Mouse (Mus musculus) heart, embryonic 16.5 days (tissue): ENCODE results near the gene Spata22. TPM values are rescaled to one million over a fixed set of nuclear protein-coding genes. Genes with fewer than 3 reads are reported as not detected.

Source experiments
- ATAC-seq: fragments of 200-750 bp; cut with Nextera tagmentation; replicated peaks from 2 replicates; pipeline ENCODE4 v1.8.0; 2017; ENCODE audit warnings: moderate number of reproducible peaks; ENCODE audit not compliant: insufficient read depth, low FRiP score; ENCODE audit errors: extremely low read depth
- H3K27ac ChIP-seq: fragments of 300-500 bp; sonication (generic); 2 replicates; pipeline ENCODE4 v1.5.1; 2014; ENCODE audit warnings: mild to moderate bottlenecking, low read length, control low read depth, moderate library complexity
- H3K27me3 ChIP-seq: fragments of 300-500 bp; sonication (generic); 2 replicates; pipeline ENCODE4 v1.6.1; 2014; ENCODE audit warnings: low read length, mixed read lengths; ENCODE audit not compliant: control insufficient read depth, insufficient read depth
- H3K36me3 ChIP-seq: fragments of 300-500 bp; sonication (generic); 2 replicates; pipeline ENCODE4 v1.6.1; 2014; ENCODE audit not compliant: control insufficient read depth, insufficient read depth
- H3K4me1 ChIP-seq: fragments of 300-500 bp; sonication (generic); 2 replicates; pipeline ENCODE4 v1.6.1; 2014; ENCODE audit warnings: low read length, mixed read lengths; ENCODE audit not compliant: control insufficient read depth, insufficient read depth
- H3K4me2 ChIP-seq: fragments of 300-500 bp; sonication (generic); 2 replicates; pipeline ENCODE4 v1.6.1; 2014; ENCODE audit warnings: low read depth, mild to moderate bottlenecking, control low read depth, low read length
- H3K4me3 ChIP-seq: fragments of 300-500 bp; sonication (generic); 2 replicates; pipeline ENCODE4 v1.5.1; 2014; ENCODE audit warnings: mild to moderate bottlenecking, control low read depth, low read length
- H3K9ac ChIP-seq: fragments of 300-500 bp; sonication (generic); 2 replicates; pipeline ENCODE4 v1.6.1; 2014; ENCODE audit warnings: low read length, control low read depth
- H3K9me3 ChIP-seq: fragments of 300-500 bp; sonication (generic); replicated peaks from 2 replicates; pipeline ENCODE4 v1.6.1; 2016; ENCODE audit warnings: low read length; ENCODE audit not compliant: control insufficient read depth
- WGBS: fragments of 180-500 bp; shearing (Covaris S2); extraction: QIAGEN DNeasy Blood & Tissue Kit; methylation state at CpG from one replicate; pipeline ENCODE4 v1.1.7; 2014; 5-methylcytosine and 5-hydroxymethylcytosine counted together
- polyA plus RNA-seq: library from polyadenylated mRNA; unstranded; fragments of >200 nt; fragmentation: Nextera tagmentation; extraction: Ambion mirVana; gene quantifications from 2 replicates; pipeline ENCODE4 v1.2.1, GENCODE M21; 2015

Spata22 gene
- not detected in 2 replicates for polyA plus RNA-seq

DNA sequence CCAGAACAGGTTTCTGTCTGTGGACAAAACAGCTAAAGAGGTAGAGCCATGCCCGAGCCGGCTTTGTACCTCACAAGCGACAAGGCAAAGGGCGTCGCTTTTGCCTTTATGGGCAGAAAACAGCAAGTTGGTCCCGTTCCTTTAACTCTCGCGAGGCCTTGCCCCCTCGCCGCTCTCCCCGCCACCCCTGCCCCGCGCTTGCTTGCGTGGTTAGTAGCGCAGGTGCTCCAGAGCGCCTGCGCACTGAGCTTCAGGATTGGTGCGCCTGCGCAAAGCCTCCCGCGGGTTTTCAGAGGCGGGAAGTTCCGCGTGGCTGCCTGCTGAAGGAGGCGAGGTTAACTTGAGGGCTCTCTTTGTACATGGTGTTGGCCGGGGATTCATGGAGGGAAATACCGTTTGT lies at the start of gene Spata22, which contains the start of the genes Aspa and Gm49340:
Gene Spata22 (plus strand): TSS at position 300 of the 400 bp plus-strand sequence.
Gene Aspa (minus strand): TSS at position 155 of the 400 bp plus-strand sequence.
Gene Gm49340 (plus strand): TSS at position 300 of the 400 bp plus-strand sequence.
- Histone ChIP-seq H3K9me3 (no peaks in the 10 kb centered on the region), H3K36me3 (no peaks in the 10 kb centered on the region), H3K27ac (no peak within 1 kb of the TSS), H3K4me2 (no peak within 1 kb of the TSS), H3K9ac (no peak within 1 kb of the TSS), H3K27me3 (no peaks in the 10 kb centered on the region), H3K4me1 (no peaks in the 10 kb centered on the region), H3K4me3 (no peak within 1 kb of the TSS)
- ATAC-seq, result no peak
- 72% methylated on average over 27 of the region's 27 CpGs for WGBS

DNA sequence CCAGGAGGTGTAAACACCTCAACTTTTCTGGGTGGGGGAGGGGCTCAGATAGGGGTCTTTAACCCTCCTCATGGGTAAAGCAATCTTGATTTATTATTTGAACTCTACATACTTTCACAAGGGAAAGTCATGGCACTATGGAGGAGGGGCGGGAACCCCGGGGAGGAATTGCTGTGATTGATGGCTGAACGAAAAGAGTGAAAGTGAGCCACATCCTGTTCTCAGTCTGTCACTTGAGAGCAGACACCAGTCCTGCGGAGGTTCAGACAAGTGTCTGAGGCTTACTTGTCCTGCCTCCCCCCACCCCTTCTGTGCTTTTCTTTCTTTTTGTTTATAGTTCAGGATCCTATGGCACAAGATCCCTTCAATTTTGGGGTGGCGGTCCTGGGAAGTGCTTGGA lies 48.8 kb upstream of the Spata22 start:
- Histone ChIP-seq H3K4me1 (no peaks in the 10 kb centered on the region; the same call in 1 of the 2 replicates), H3K4me3 (no peak overlapping the region), H3K27me3 (no peaks in the 10 kb centered on the region), H3K9ac (no peak overlapping the region), H3K4me2 (no peak overlapping the region), H3K27ac (no peak overlapping the region), H3K36me3 (no peaks in the 10 kb centered on the region), H3K9me3 (no peaks in the 10 kb centered on the region)
- WGBS, result 33% methylated on average over 5 of the region's 5 CpGs
- ATAC-seq, result no peak

DNA sequence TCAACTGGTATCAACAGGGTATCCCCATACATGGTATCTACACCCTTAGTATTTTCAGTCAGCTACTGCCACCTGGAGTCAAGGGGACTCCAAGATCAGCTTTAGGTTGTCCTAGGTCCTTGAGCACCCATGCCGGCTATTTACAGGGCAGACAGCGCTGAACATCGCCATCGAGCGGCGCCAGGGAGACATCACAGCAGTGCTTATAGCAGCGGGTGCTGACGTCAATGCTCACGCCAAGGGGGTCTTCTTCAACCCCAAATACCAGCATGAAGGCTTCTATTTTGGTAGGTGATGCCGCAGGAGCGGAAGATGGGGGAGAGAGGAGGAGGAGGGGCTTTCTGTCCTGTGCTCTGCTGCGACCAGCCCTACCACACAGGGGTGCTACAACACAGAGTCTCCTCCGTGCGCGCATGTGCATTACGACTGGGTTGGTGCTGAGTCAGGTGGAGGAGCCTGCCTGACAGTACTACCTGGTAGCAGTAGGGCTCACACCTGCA lies 48.0 kb upstream of the Spata22 start:
- H3K27me3 ChIP-seq, result no peaks in the 10 kb centered on the region
- H3K4me2 ChIP-seq, result peak overlapping the region; percentile 63
- H3K36me3 ChIP-seq, result no peaks in the 10 kb centered on the region
- peak overlapping the region; percentile 31; the same call in 1 of the 2 replicates for H3K9ac ChIP-seq
- peak; percentile 59 for ATAC-seq
- peak overlapping the region; percentile 39 for H3K4me3 ChIP-seq
- WGBS, result 3% methylated on average over 16 of the region's 16 CpGs
- no peak overlapping the region for H3K27ac ChIP-seq
- no peaks in the 10 kb centered on the region; the same call in 1 of the 2 replicates for H3K4me1 ChIP-seq
- no peaks in the 10 kb centered on the region for H3K9me3 ChIP-seq

DNA sequence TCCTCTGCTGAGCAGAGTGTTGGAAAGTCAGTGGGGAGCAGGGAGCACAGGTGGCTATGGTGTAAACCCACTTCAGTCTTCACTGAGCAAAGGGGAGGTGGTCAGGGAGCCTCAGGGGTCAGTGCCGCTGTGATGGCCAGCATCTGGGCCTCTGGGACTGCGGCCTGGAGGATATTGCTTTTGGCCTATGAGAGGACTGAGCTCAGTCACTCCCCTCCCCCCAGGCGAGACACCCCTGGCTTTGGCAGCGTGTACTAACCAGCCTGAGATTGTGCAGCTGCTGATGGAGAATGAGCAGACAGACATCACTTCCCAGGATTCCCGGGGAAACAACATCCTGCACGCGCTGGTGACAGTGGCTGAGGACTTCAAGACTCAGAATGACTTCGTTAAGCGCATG lies 46.2 kb upstream of the Spata22 start:
- WGBS, result 41% methylated on average over 9 of the region's 9 CpGs
- Histone ChIP-seq H3K4me1 (no peaks in the 10 kb centered on the region; the same call in 1 of the 2 replicates), H3K4me2 (no peak overlapping the region), H3K9me3 (no peaks in the 10 kb centered on the region), H3K9ac (no peak overlapping the region), H3K27ac (no peak overlapping the region), H3K27me3 (no peaks in the 10 kb centered on the region), H3K36me3 (no peaks in the 10 kb centered on the region), H3K4me3 (no peak overlapping the region)
- ATAC-seq, result 0 out of 2 replicates have a peak, but pooled peaks have one; percentile 4

DNA sequence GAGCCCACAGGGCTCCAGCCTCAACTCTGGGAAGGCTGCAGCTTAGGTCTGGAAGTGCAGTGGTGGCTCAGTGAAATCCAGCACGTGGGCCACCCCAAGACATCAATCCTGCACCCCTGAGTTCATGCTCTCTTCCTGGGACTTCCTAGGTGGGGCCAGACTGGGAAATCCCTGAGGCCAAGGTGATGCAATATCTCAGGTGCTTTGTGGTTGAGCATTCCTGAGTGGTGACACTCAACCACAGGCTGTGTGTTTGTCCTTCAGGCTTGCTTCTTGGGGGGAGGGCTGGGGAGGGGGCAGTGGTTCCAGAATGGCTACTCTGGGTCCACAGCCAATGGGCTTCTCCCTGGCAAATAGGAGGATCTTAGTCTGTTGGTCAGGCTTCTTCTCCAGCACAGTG lies 45.6 kb upstream of the Spata22 start:
- no peak for ATAC-seq

DNA sequence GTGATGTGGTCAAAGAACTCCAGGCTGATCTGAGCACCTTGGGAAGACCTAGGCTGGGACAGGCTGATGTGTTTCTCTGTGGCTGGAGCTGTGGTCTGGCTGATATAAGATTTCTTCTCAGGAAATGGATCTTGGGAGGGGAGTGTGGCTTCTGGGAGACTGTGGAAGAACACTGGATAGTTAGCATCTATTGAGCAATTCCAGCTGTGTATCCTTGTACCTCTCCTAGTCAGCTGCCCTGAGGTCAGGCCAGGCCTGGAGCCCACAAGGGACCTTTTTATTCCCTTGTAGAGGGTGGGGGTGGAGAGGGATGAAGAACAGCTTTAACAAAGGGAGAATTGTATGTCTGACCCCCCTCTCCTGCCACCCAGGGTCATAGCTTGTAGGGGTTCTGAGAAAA lies 45.2 kb upstream of the Spata22 start:
- no peaks in the 10 kb centered on the region for H3K27me3 ChIP-seq
- H3K4me1 ChIP-seq, result no peaks in the 10 kb centered on the region; the same call in 1 of the 2 replicates
- H3K9me3 ChIP-seq, result no peaks in the 10 kb centered on the region
- H3K4me2 ChIP-seq, result no peak overlapping the region
- H3K36me3 ChIP-seq, result no peaks in the 10 kb centered on the region
- ATAC-seq, result no peak
- no peak overlapping the region for H3K9ac ChIP-seq
- no peak overlapping the region for H3K4me3 ChIP-seq
- H3K27ac ChIP-seq, result no peak overlapping the region

More for the DNA sequence above, 45.6 kb upstream of the Spata22 start:
- no peaks in the 10 kb centered on the region for H3K36me3 ChIP-seq
- 0 out of 2 replicates have a peak overlapping the region, but pooled peaks have one; percentile 10 for H3K27ac ChIP-seq
- no peaks in the 10 kb centered on the region for H3K27me3 ChIP-seq
- H3K4me1 ChIP-seq, result no peaks in the 10 kb centered on the region; the same call in 1 of the 2 replicates
- WGBS, result 37% methylated on average over 1 of the region's 1 CpGs
- H3K9ac ChIP-seq, result no peak overlapping the region
- no peak overlapping the region for H3K4me2 ChIP-seq
- H3K9me3 ChIP-seq, result no peaks in the 10 kb centered on the region
- no peak overlapping the region for H3K4me3 ChIP-seq

DNA sequence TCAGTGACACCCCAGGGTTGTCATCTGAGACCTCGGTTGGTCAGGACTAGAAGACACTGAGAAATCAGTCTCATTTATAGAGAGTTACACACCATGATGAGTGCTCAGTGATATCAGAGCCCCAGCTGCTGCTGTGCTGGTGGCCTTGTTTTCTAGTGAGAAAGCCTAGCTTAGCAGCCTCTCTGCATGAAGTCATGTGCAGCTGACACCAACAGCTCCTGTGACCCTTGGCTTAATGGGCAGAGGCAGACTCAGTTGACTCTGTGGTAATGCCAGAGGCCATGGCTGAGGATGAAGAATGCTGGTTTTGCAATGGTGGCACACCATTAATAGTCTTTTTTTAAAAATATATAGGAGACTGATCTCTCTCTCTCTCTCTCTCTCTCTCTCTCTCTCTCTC lies 39.9 kb upstream of the Spata22 start:
- Histone ChIP-seq H3K9me3 (no peaks in the 10 kb centered on the region), H3K27ac (no peak overlapping the region), H3K4me2 (no peak overlapping the region), H3K4me1 (no peaks in the 10 kb centered on the region), H3K36me3 (no peaks in the 10 kb centered on the region), H3K4me3 (no peak overlapping the region), H3K9ac (no peak overlapping the region), H3K27me3 (no peaks in the 10 kb centered on the region)
- ATAC-seq, result no peak
- whole genome bisulfite sequencing, result 75% methylated on average over 1 of the region's 1 CpGs

DNA sequence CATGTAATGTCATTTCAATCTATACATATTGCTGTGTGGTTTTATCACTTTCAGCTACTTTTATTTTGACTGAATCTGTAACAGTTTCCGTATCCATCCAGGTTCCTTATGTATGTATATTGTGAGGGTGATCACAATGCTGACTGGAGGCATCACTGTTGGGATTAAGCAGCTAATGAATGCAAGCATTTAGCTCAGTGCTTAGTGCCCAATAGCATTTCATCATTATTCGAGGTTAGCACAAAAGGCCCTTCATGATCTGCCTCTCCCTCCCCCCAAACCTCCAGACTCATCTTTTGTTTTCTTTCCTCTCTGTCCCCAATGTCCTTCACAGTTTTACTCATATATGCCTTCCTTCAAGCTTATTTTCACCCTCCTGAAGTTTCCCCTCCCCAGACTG lies 26.4 kb upstream of the Spata22 start:
- no peaks in the 10 kb centered on the region for H3K4me1 ChIP-seq
- no peak overlapping the region for H3K27ac ChIP-seq
- ATAC-seq, result no peak
- H3K27me3 ChIP-seq, result no peaks in the 10 kb centered on the region
- no peaks in the 10 kb centered on the region for H3K9me3 ChIP-seq
- H3K4me3 ChIP-seq, result no peak overlapping the region
- H3K4me2 ChIP-seq, result no peak overlapping the region
- H3K36me3 ChIP-seq, result no peaks in the 10 kb centered on the region
- WGBS, result 61% methylated on average over 2 of the region's 2 CpGs
- H3K9ac ChIP-seq, result no peak overlapping the region

DNA sequence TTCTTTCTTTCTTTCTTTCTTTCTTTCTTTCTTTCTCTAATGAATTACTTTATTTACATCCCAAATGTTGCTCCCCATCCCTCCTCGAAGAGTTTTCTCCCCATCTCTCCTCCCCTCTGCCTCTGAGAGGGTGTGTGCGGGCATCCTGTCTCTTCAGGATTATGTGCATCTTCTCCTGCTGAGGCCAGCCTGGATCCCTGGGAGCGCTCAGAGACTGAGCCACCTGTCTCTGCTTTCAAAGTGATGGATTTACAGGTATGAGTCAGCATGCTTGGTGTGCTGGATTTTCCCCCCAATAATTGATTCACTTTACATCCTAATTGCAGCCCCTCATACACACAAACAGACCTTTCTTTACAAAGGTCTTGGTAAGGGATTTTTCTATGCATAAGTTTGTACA lies 13.6 kb upstream of the Spata22 start:
- no peak for ATAC-seq
- no peak overlapping the region for H3K27ac ChIP-seq
- H3K27me3 ChIP-seq, result no peaks in the 10 kb centered on the region
- no peaks in the 10 kb centered on the region for H3K9me3 ChIP-seq
- H3K4me3 ChIP-seq, result no peak overlapping the region
- no peak overlapping the region for H3K9ac ChIP-seq
- no peaks in the 10 kb centered on the region for H3K36me3 ChIP-seq
- WGBS, result 36% methylated on average over 3 of the region's 3 CpGs
- H3K4me2 ChIP-seq, result no peak overlapping the region
- H3K4me1 ChIP-seq, result no peaks in the 10 kb centered on the region
